Comparison of ENCODE assay signal across 21 mouse cellular contexts in genomic region chr13:37358112-37358511, GRCm38 (mm10). TPM values are rescaled to one million over a fixed set of nuclear protein-coding genes. Genes with fewer than 3 reads are reported as not detected.
A peak's percentile ranks its signal among the peaks of the same experiment; 100 is the strongest.
DNase-seq lines count a peak whose midpoint lies in the region; ATAC-seq lines count a peak whose summit lies in the region.
"Had no signal": no experiment of that assay in that cellular context is flagged by ENCODE, and none has a peak within 500 bp of the region (broad histone marks: within the 10 kb centered on the region; RNA-seq: fewer than 3 reads in every experiment).

No protein-coding gene starts in this region.

- no peak for ATAC-seq in embryonic facial prominence, embryonic 11.5 days (replicated peaks; ENCODE audit: insufficient number of reproducible peaks, low FRiP score, low TSS enrichment, low read depth)
- ATAC-seq: CD4-positive, CD25-positive, alpha-beta regulatory T cell, adult 4 months; forebrain, embryonic 13.5 days; forebrain, postnatal 0 days; Patski had no signal

- no peaks in the 10 kb centered on the region for H3K9me3 ChIP-seq in embryonic facial prominence, embryonic 11.5 days (replicated peaks; ENCODE audit: control insufficient read depth, low read length)
- no peaks in the 10 kb centered on the region for H3K9me3 ChIP-seq in embryonic facial prominence, embryonic 10.5 days
- H3K9me3 ChIP-seq: forebrain, embryonic 13.5 days; heart, embryonic 12.5 days; hindbrain, embryonic 10.5 days had no signal

- H3K27me3 ChIP-seq in embryonic facial prominence, embryonic 11.5 days (ENCODE audit: control insufficient read depth, insufficient read depth, low read length): no peaks in the 10 kb centered on the region
- H3K27me3 ChIP-seq in embryonic facial prominence, embryonic 10.5 days (replicated peaks; ENCODE audit: low read depth, poor library complexity, severe bottlenecking): no peaks in the 10 kb centered on the region
- H3K27me3 ChIP-seq: forebrain, embryonic 13.5 days; heart, embryonic 12.5 days had no signal

- H3K36me3 ChIP-seq in embryonic facial prominence, embryonic 11.5 days (replicated peaks; ENCODE audit: control insufficient read depth, insufficient read depth, low read depth, low read length): no peaks in the 10 kb centered on the region
- no peaks in the 10 kb centered on the region for H3K36me3 ChIP-seq in embryonic facial prominence, embryonic 10.5 days (replicated peaks)
- H3K36me3 ChIP-seq: heart, embryonic 12.5 days; hindbrain, embryonic 10.5 days had no signal

- WGBS in embryonic facial prominence, embryonic 11.5 days: 80% methylated on average over 2 of the region's 2 CpGs
- WGBS in embryonic facial prominence, embryonic 10.5 days: 84% methylated on average over 2 of the region's 2 CpGs

- no peak overlapping the region for H3K27ac ChIP-seq in embryonic facial prominence, embryonic 11.5 days (replicated peaks; ENCODE audit: low read depth, low read length)
- H3K27ac ChIP-seq in embryonic facial prominence, embryonic 10.5 days (replicated peaks): no peak overlapping the region
- H3K27ac ChIP-seq: forebrain, embryonic 13.5 days; hindbrain, embryonic 10.5 days; hindbrain, embryonic 14.5 days had no signal

- H3K9ac ChIP-seq in embryonic facial prominence, embryonic 11.5 days (replicated peaks; ENCODE audit: low read length): no peak overlapping the region
- H3K9ac ChIP-seq: forebrain, embryonic 13.5 days; forebrain, postnatal 0 days; heart, embryonic 12.5 days; hindbrain, embryonic 14.5 days had no signal

- no peak overlapping the region for H3K4me2 ChIP-seq in embryonic facial prominence, embryonic 11.5 days (ENCODE audit: low read depth, low read length)
- H3K4me2 ChIP-seq: forebrain, embryonic 13.5 days; heart, embryonic 12.5 days; hindbrain, embryonic 14.5 days had no signal

- DNase-seq in embryonic facial prominence, embryonic 11.5 days (ENCODE audit: low spot score): peak; percentile 26
- no peak for DNase-seq in embryonic facial prominence, embryonic 10.5 days (ENCODE audit: low spot score)
- peak; percentile 20 for DNase-seq in kidney, postnatal 14 days
- no peak for DNase-seq in kidney, postnatal 4 days
- DNase-seq in urinary bladder, postnatal 14 days (ENCODE audit: low spot score): peak; percentile 12
- no peak for DNase-seq in urinary bladder, postnatal 25 days (ENCODE audit: low spot score)
- DNase-seq in Muller cell, postnatal 12 days (ENCODE audit: inconsistent ontology term): no peak
- DNase-seq: adrenal gland, adult 2 months; adrenal gland, postnatal 25 days; B cell, adult 2 months; cerebellum, adult 18-20 months; cerebellum, adult 9-11 months; cerebellum, postnatal 36 days; forebrain, postnatal 0 days; gastrocnemius, postnatal 14 days had no signal

- no peaks in the 10 kb centered on the region for H3K4me1 ChIP-seq in embryonic facial prominence, embryonic 11.5 days (ENCODE audit: control insufficient read depth, insufficient read depth, low read length)
- no peaks in the 10 kb centered on the region for H3K4me1 ChIP-seq in embryonic facial prominence, embryonic 10.5 days
- H3K4me1 ChIP-seq: forebrain, embryonic 13.5 days; hindbrain, embryonic 10.5 days had no signal

- H3K4me3 ChIP-seq in embryonic facial prominence, embryonic 11.5 days (ENCODE audit: low read depth, low read length): no peak overlapping the region
- H3K4me3 ChIP-seq in embryonic facial prominence, embryonic 10.5 days: no peak overlapping the region
- H3K4me3 ChIP-seq: forebrain, embryonic 13.5 days; heart, embryonic 12.5 days; hindbrain, embryonic 10.5 days had no signal

RNA-seq across cellular contexts. Expression of gene Ly86, which starts 13.1 kb away (rescaled TPM):
- 4.9 and 5.5 TPM in 2 replicates for polyA plus RNA-seq in embryonic facial prominence, embryonic 11.5 days (2014; fragmentation: Nextera tagmentation; extraction: Ambion mirVana)
- polyA plus RNA-seq in embryonic facial prominence, embryonic 10.5 days (2016; fragmentation: Nextera tagmentation; extraction: Ambion mirVana): 3.1 and 4.8 TPM in 2 replicates
- polyA plus RNA-seq: Patski had no signal

Comparison
In these comparisons a context has a peak if more than half of its experiments do, and no peak if none do; other contexts are left out.
1. DNase-seq: peak in embryonic facial prominence, embryonic 11.5 days (single experiment), kidney, postnatal 14 days (single experiment) and urinary bladder, postnatal 14 days (single experiment); none in embryonic facial prominence, embryonic 10.5 days (single experiment), kidney, postnatal 4 days (0 of 2), urinary bladder, postnatal 25 days (single experiment) and Muller cell, postnatal 12 days (single experiment).